Mouse (Mus musculus) gastrocnemius, postnatal 10 days (tissue): Measurements from ENCODE around the gene Tpo. TPM values are rescaled to one million over a fixed set of nuclear protein-coding genes. Genes with fewer than 3 reads are reported as not detected.

ENCODE experiments used
- DNase-seq: peaks from one replicate; pipeline ENCODE4 v3.0.0; 2021; ENCODE audit warnings: mixed read lengths
- long read RNA-seq, 2 experiments: library from polyadenylated mRNA; stranded (forward); transcript quantifications; one replicate each; pipeline ENCODE4 v2.0.0; 2021
- total RNA-seq, 2 experiments: library from RNA; stranded (reverse); gene quantifications; 2 replicates each; pipeline ENCODE4 v1.2.3; 2021

Gene Tpo
- not detected for total RNA-seq
- long read RNA-seq, experiment 1: 0 reads
- long read RNA-seq, experiment 2: 0 reads

DNA sequence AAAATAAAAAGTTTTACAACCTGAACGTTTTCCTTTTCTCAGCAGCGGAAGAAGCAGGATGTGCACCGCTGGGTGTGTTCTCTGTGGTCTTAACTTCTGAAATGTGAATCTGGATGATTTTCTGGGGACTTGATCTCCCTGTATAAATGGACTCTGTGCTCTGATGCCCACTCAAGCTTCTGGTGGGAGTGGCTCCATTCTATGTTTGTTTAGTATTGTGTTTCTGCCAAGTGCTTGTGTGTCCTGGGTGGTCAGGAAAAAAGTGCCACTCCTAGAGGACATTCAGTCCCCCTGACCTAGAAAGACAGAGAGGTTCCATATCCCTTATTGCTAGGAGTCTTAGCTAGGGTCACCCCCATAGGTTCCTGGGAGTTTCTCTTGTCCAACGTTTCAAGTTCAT lies at the start of gene Tpo:
TSS of gene Tpo (minus strand) at position 101 of the 400 bp plus-strand sequence.
- no peak for DNase-seq

GRCm38 (mm10) chr12:30181721-30182120 lies 49.3 kb upstream of the Tpo start:
- DNase-seq: no peak

GRCm38 (mm10) chr12:30179623-30180022 lies 47.2 kb upstream of the Tpo start:
- no peak for DNase-seq

DNA sequence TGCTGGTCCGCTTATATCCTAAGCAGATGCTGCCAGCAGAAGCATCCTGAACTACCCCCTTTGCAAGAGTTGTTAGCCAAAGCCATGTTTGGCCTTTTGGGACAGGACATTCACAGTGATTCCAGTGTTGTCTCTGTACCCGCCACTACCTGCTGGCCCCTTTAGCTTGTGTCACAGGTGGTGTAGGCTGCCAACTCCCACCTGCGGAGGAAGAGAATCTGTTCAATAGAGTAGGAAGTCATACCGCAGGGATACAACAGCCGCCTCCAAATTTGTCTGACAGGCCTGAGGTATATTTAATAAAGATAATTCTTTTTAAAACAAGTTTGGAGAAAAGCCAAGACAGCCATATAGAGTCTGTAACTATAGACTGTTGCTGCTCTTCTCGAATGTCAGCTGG lies 45.5 kb upstream of the Tpo start:
- no peak for DNase-seq

GRCm38 (mm10) chr12:30177529-30177928 lies 45.1 kb upstream of the Tpo start:
- no peak for DNase-seq

DNA sequence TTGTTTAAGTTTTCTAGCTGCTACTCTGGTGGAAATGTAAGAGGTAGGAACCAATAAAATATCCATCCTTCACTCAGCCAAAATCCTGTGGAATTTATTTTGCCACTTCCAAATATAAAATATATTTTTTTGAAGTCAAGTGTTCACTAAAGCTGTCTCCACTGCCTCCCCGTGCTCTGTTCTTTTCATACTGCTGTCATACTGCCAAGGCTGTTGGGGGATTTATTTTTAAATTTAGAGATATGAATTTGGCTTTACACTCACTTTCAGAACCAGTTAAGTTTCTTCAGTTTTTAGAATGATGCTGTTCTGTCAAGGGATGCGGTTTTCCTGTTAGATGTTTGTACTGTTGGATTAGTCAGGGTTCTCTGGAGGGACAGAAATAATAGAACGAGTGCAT lies 36.1 kb upstream of the Tpo start:
- DNase-seq: no peak

DNA sequence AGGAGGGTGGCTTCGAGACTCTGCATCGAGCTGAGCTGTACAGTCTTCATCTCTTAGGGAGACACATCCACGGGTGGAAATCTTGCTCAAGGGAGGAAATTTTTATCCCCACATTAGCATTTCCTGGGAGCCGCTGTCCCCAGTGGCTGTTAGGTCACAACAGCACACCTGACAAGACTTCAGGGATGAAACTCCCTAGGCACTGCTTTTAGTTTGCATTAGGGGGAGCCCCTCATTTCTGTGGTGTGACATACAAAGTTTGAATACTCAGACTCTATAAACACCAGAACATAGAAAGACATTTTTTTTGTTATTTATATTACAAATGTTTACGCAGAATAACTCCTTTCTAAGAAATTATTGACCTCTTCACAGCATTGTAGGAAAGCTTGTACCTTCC lies 32.1 kb upstream of the Tpo start:
- no peak for DNase-seq

GRCm38 (mm10) chr12:30164005-30164404 lies 31.6 kb upstream of the Tpo start:
- no peak for DNase-seq

DNA sequence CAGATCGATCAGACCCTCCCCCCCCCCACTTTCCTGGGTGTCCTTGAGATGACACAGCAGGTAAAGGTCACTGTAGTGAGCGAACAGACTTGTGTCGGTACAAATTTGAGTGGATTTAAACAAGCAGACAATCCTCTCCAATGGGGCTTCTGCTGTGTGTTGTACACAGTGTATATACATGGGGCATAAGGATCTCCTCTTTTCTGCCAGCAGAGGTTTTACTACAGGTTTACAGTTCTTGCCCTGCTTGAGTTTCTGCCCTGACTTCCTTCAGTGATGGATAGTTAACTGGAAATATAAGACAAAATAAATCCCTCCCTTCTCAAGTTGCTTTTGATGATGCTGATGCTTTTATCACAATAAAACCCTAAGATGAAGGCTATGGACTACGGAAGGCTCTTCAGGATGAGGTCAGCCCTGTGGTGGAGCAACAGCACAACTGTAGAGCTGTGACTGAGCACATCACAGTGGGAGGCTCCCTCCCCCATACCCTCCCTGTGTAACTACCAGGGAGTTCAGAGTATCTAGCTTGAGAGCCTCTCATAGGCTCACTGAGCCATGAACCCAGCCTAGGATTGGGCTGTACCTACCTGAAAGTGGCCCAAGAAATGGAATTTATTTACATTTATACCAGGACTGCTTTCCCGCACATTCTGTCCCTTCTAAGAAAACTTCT lies 29.4 kb upstream of the Tpo start:
- DNase-seq: no peak

DNA sequence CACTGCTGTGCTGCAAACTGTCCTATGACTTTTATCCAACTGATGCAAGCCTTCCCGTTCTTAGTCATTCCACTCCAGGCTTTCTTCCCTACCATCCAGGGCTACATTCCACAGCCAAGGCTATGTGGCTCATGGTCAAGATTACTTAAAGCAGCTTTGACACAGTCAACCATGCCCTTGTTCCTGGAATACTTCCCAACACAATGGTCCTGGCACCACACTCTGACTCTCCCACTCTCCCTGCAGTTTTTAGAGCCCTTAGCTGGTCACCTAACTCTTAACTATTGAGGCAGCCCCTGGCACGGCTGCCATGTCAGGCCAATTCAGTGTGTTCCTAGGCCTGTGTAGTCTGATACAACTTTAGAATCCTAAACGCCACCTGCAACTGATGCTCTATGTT lies 28.1 kb upstream of the Tpo start:
- DNase-seq: peak; percentile 6

DNA sequence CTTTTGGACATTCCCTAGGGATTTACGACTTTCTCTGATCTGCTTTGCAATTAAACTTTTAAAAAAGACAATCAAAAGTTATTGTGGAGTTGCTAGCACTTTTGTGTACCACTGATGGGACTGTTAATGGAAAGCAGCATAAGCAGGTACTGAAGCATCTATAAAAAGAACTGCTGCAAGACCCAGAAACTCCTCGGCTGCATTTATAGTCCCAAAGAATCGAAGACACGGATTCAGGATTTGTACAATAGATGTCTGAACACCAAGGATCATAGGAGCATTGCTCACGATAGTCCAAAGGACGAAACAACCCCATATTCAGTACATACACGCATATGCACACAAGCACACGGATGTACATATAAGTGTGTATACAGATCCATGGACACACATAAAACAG lies 27.4 kb upstream of the Tpo start:
- no peak for DNase-seq

DNA sequence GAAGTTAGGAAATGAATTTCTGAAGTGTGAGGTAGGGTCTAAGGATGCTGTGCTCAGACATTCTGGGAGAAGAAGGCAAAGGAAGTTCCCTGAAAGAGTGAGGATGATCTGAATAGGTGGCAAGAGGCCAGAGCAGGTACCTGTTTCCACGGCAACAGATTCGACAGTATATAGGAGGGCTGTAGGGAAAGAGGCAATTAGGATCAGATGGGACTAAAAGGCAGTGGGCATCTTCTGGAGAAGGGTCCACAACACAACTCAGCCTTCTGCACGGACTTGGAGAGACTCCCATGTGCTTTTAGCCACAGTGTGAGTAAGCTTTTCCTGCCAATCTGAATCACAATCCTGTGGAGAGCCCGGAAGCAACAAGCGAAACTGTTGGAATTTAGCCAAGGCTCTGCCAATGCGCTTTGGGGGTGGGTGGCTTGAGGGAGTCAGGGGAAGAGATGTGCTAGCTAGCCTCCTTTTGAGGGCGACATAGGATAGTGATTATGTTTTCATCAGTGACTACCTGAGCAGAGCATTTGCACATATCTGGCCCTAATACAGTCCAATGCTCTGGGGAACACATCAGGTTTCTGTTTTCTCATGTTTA lies 21.8 kb upstream of the Tpo start:
- DNase-seq: no peak

DNA sequence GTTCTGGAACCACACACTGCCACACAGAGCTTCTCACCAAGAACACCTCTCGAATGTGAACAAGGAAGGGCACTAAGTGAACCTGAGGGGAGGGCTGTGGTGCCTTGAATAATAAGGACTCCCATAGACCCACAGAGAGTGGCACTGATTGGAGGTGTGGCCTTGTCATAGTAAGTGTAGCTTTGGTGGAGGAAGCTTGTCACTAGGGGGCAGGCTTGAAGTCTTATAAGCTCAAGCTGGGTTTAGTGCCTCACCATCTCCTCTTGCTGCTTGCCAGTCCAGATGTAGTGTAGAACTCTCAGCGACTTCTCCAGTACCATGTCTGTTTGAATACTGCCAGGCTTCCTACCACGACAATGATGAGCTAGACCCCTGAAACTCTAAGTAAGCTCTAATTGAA lies 9.7 kb upstream of the Tpo start:
- DNase-seq: no peak

GRCm38 (mm10) chr12:30129411-30129716 lies 3.1 kb downstream of the Tpo start:
- no peak for DNase-seq

DNA sequence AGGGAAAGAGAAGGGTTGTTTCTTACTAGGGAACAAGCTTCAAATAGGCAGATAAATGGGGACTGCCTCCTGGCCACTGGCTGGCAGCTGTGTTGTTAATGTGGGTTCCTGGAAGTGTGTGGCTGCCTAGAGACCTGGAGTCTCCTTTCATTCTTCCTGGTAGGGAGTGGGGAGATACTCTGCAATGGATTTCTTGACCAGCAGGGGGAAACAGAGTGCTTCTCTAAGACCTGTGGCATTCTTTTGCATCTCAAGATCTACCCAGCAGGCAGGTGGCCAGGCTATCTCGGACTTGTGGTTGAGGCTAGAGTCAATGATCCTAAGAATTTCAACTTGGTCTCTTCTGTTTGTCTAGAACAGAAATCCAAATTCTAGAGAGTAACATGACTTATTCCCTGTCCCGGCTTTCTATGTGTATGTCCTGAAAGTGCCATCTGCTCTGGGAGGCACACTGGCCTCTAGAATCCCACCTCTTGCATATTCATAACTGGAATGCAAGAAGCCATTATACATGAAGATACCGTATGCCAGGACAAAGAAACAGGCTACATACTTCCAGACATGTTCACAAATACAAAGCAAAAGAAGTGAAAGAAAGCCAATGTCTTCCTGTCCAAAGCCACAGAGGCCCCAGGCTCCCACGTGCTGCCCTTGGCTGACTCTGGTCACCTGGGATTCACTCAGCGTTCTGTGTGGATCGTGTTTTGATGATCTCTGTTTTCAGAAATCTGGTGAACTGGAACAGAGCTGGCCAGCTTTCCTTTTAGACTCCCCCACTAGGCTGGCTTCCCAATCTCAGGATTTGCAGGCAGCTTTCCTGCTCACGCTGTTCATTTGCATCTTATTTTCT lies 3.6 kb downstream of the Tpo start:
- DNase-seq: peak; percentile 70

DNA sequence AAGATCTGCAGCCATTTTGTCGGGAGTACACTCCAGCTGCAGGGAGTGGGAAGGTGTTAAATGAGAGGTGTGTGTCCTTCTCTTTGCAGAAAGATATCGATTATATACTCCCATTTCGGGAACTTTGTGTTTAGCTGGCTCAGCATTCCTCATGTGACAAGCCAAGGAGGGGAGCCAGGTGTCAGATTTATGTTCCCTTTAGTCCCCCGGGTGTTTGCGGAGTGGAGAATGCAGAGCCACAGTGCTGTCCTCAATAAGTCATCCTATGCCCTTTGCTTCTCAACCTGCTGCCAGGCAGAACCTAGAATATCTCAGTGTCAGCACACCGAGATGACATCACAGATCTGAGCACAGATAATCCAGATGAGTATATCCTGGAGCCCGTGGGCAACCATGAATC lies 10.1 kb downstream of the Tpo start:
- DNase-seq: no peak

- DNase-seq: no peak
Observed at GRCm38 (mm10) chr12:30112271-30112670, 20.2 kb downstream of the Tpo start.

GRCm38 (mm10) chr12:30109646-30110605 lies 22.5 kb downstream of the Tpo start:
- DNase-seq: no peak

DNA sequence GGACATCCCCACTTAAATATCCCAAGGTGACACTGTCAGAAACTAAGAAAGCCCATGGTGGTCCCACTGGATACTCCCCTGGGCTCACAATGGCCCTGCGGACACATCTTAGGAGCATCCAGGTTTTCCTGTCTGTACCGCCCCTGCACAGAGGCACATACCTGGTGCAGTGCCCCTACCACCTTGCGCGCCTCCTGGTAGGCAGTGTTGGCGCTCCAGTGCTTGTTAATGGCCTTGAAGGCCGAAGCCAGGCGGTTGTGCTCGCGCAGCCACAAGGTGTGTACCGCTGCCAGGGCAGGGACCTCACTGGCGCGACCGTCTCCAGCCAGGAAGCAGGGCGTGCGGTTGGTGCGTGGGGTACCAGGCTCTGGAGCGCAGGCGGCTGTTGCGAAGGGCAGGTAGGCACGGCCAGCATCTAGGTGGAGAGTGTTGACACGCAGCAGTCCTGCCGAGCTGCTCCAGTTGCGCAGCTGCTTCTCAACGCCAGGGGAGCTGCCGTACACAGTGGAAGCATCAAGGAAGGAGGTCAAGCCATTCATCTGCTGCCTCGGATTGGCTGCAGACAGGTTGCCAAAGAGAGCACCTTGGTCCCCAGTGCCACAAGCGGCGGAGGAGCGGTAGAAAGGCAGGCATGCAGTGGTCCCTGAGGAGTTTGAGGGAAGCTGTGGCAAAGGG lies 29.4 kb downstream of the Tpo start:
- DNase-seq: no peak

DNA sequence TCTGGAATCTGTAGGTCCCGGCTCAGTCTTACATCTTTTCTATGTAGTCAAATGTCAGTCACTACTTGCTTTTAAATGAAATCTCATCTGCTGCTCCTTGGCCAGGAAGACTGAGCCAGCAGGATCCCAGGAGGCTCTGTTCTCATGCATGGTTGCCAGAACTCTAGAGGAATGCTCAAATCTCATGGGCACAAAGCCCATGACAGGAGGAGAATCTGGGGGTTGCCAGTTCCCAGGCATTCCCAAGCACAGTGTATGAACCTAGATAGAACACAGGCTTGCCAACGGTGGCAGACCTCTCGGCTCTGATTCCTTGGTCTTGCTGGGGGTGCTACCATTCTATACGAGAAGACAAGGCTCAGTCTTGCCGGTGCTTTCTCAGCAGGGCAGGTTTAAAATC lies 40.3 kb downstream of the Tpo start:
- DNase-seq: no peak

- no peak for DNase-seq
Observed at GRCm38 (mm10) chr12:30083971-30084370, 48.5 kb downstream of the Tpo start.

DNA sequence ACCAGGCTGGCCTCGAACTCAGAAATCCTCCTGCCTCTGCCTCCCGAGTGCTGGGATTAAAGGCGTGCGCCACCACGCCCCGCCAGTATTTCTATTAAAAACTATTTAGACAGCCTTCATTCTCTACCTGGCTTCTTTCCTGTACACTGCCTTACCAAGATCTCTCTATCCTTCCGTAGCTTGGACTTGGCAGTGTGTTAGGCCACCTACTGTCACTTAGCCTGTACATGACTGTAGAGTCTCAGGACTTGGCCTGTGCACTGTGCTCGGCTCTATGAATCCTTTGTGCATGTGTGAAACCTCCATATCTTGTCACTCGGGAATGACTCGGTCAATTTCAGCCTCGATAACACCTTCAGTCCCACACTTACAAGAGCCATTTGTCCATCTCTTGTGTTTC lies 55.4 kb downstream of the Tpo start:
- DNase-seq: no peak
